Mouse (Mus musculus) hindbrain, postnatal 0 days (tissue): ENCODE measurements at regions not wholly inside any gene's neighbourhood (a gene's known extent, or its start where the extent isn't known, plus 50 kb on each side); places are given as distances from the start of the nearest gene placed in this dataset.

Experiments
- ATAC-seq: fragments of 200-750 bp; cut with Nextera tagmentation; 2 replicates; pipeline ENCODE4 v1.8.0; 2017; ENCODE audit warnings: mild to moderate bottlenecking, moderate TSS enrichment, moderate library complexity
- DNase-seq: peaks from one replicate; pipeline ENCODE4 v3.0.0-alpha.2; 2015; ENCODE audit warnings: low spot score
- H3K27ac ChIP-seq: fragments of 300-500 bp; sonication (generic); 2 replicates; pipeline ENCODE4 v1.5.1; 2014; ENCODE audit warnings: mild to moderate bottlenecking
- H3K27me3 ChIP-seq: fragments of 300-500 bp; sonication (generic); 2 replicates; pipeline ENCODE4 v1.6.1; 2014; ENCODE audit warnings: low read length, mixed read lengths; ENCODE audit not compliant: insufficient read depth
- H3K36me3 ChIP-seq: fragments of 300-500 bp; sonication (generic); 2 replicates; pipeline ENCODE4 v1.6.1; 2014; ENCODE audit warnings: low read length, mixed read lengths; ENCODE audit not compliant: insufficient read depth
- H3K4me1 ChIP-seq: fragments of 300-500 bp; sonication (generic); 2 replicates; pipeline ENCODE4 v1.6.1; 2014; ENCODE audit warnings: antibody characterized with exemption, low read length, mixed read lengths; ENCODE audit not compliant: insufficient read depth
- H3K4me2 ChIP-seq: fragments of 300-500 bp; sonication (generic); 2 replicates; pipeline ENCODE4 v1.6.1; 2014; ENCODE audit warnings: low read depth, mild to moderate bottlenecking, low read length, moderate library complexity, mixed read lengths
- H3K4me3 ChIP-seq: fragments of 300-500 bp; sonication (generic); 2 replicates; pipeline ENCODE4 v1.5.1; 2014; ENCODE audit warnings: low read length
- H3K9ac ChIP-seq: fragments of 300-500 bp; sonication (generic); replicated peaks from 2 replicates; pipeline ENCODE4 v1.6.1; 2014; ENCODE audit warnings: mild to moderate bottlenecking, low read length, moderate library complexity, mixed read lengths
- H3K9me3 ChIP-seq: fragments of 300-500 bp; sonication (generic); 2 replicates; pipeline ENCODE4 v1.6.1; 2016; ENCODE audit warnings: low read length, mixed read lengths
- CTCF ChIP-seq: IDR thresholded peaks from 2 replicates; pipeline ENCODE4 v1.5.1; 2016; ENCODE audit warnings: antibody characterized with exemption, control low read depth, low read depth
- WGBS: fragments of 180-500 bp; shearing (Covaris S2); extraction: QIAGEN DNeasy Blood & Tissue Kit; methylation state at CpG from one replicate; pipeline ENCODE4 v1.1.7; 2014; 5-methylcytosine and 5-hydroxymethylcytosine counted together

DNA sequence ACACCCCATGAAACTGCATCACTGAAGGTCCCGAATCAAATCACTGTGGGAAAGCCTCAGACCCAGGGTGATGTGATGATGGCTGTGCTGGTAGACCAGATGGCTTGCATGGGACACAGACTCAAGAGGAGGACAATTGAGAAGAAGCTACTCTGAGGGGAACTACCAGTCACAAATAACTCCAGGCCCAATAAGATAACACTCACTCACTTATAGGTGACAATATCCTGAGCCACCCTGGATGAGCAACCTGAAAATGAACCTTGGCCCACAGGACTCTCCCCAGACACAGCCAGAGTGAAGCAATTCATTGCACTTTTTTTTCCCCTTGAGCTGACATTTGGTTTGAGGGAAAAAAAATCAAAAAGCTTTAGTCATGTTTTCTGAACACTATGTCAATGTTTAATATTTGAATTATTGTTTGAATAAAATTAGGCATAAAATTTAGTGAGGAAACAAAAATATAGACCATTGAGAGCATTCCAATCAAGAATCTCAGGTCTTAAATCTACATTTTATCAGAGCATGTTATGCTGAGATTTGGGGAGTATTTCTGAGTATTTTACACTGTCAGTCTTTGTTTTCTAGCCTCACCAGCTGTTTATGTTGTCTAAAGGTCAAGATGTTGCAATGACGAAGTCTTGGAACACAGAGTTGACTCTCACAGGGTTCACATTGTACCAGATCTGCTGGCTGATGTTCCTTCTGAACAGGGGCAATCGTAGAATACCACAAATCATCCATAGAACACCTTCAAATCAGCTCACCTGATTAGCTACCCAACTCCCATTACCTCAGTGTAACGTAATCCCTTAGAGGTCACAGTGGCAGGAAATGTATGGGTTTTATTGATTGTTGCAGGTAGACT is 67.9 kb upstream of the Gm6993 start:
- H3K27me3 ChIP-seq = no peaks in the 10 kb centered on the region
- H3K4me3 ChIP-seq = no peak overlapping the region
- no peaks in the 10 kb centered on the region for H3K9me3 ChIP-seq
- TF ChIP-seq CTCF = no peak
- H3K9ac ChIP-seq = no peak overlapping the region
- ATAC-seq (no peak), DNase-seq (no peak)
- H3K36me3 ChIP-seq = no peaks in the 10 kb centered on the region
- H3K4me1 ChIP-seq = no peaks in the 10 kb centered on the region
- H3K4me2 ChIP-seq = no peak overlapping the region
- WGBS = 82% methylated on average over 4 of the region's 4 CpGs
- H3K27ac ChIP-seq = no peak overlapping the region

DNA sequence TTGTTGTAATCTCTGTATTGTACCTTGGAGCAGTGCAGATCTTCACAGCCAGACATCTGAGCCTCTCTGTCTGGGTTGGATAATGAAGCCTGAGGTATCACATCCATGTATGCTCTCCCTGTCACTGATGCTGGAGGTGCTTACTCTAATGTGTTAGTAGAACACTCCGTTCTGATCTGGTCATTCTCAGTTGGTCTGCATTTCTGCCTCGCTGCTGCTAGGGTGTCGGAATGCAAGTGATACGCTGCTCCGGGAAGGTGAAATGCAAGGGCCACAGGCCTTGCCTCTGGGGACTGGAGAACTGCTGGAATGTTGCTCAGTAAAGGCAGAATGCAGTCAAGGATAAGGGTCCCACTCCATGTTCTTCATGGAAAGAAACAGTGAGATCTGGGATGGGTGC is 67.1 kb upstream of the Gm6993 start:
- no peak overlapping the region for H3K4me3 ChIP-seq

DNA sequence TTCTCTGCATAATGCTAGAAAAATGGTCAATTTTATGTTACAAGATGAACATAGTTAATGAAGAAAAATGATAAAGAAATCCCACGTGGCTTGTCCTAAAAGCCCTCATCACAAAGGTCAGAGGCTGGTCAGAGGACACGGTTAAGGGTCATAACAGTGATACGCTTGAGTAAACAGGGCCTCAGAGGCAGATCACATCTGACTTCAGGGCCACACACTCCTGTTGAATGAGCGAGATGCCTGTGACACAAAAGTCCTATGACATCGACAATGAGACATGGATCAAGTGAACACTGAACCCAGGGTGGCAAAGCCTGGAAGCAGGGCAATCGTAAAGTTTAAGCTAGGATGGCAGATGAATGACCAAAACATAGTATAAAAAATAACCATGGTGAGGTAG is 61.0 kb upstream of the Gm6993 start:
- no peak for TF ChIP-seq CTCF
- no peak overlapping the region for H3K9ac ChIP-seq
- WGBS = 34% methylated on average over 6 of the region's 6 CpGs
- H3K4me2 ChIP-seq = no peak overlapping the region
- ATAC-seq = no peak
- no peaks in the 10 kb centered on the region for H3K27me3 ChIP-seq
- no peak overlapping the region for H3K27ac ChIP-seq
- H3K36me3 ChIP-seq = no peaks in the 10 kb centered on the region
- no peak overlapping the region for H3K4me3 ChIP-seq
- H3K9me3 ChIP-seq = no peaks in the 10 kb centered on the region
- DNase-seq = no peak
- H3K4me1 ChIP-seq = no peaks in the 10 kb centered on the region

More for the DNA sequence above, 67.1 kb upstream of the Gm6993 start:
- Histone ChIP-seq H3K27ac (no peak overlapping the region), H3K4me1 (no peaks in the 10 kb centered on the region), H3K4me2 (no peak overlapping the region), H3K36me3 (no peaks in the 10 kb centered on the region), H3K9ac (no peak overlapping the region), H3K27me3 (no peaks in the 10 kb centered on the region), H3K9me3 (no peaks in the 10 kb centered on the region)
- DNase-seq (no peak), ATAC-seq (no peak)
- TF ChIP-seq CTCF = no peak
- WGBS = 92% methylated on average over 5 of the region's 5 CpGs

DNA sequence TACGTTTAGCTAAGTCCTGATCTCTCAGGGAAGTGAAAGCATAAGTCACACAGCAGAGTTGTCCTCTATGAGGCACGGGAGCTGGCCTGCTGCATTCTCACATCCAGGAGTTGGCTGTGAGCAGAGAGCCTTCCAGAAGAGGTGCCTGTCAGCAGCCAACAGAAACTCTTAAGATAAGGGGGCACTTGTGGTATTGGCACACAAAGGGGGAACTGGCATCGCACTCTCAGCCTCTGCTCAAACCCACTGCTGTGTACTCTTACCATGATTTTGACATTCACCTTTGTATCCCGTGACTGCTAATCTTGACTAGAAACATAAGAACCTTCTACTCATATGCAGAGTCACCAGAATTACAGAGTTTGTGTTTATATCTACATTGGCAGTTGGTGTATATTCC is 56.9 kb upstream of the Gm6993 start:
- Histone ChIP-seq H3K9me3 (no peaks in the 10 kb centered on the region), H3K9ac (no peak overlapping the region), H3K27ac (no peak overlapping the region), H3K4me2 (no peak overlapping the region), H3K4me1 (no peaks in the 10 kb centered on the region), H3K27me3 (no peaks in the 10 kb centered on the region), H3K4me3 (no peak overlapping the region), H3K36me3 (no peaks in the 10 kb centered on the region)
- DNase-seq = no peak
- WGBS = 80% methylated on average over 4 of the region's 4 CpGs
- TF ChIP-seq CTCF = no peak
- no peak for ATAC-seq

DNA sequence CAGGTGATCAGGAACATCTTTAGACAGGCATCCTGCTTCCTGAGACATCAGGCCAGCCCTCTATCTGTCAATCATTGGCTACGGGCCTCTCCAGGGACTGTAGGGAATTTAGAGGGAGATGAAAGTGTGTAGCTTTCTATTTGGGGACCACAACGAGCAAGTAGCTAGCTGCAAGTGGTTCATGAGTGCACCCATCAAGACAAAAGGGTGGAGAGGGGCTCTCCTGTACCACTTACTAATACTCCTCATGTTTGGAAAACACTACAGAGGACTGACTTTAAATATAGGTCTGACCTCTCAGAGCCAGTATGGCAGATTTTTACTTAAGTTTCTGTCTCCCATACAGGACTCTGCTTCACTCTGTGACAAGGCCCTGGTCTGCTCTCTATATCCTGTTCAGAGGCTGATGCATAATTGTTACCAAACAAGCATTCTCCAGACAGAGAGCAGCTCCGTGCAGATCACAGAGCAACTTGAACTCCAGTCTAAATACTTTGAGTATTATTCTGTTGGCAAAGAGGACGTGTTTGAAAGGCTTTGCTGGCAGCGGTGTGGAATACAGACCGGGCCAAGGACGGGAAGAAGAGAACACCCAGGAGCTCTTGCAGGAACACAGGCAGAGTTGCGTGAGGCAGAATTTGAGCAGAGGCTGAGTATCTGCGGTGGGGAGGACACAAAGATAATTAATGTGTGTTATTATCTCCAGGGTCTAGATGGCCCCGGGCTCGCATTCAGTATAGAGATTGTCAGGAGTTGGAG is 56.2 kb upstream of the Gm6993 start:
- 48% methylated on average over 11 of the region's 11 CpGs for WGBS
- no peak for TF ChIP-seq CTCF
- Histone ChIP-seq H3K4me3 (no peak overlapping the region), H3K9me3 (no peaks in the 10 kb centered on the region), H3K27ac (no peak overlapping the region), H3K27me3 (no peaks in the 10 kb centered on the region), H3K4me1 (no peaks in the 10 kb centered on the region), H3K36me3 (no peaks in the 10 kb centered on the region), H3K4me2 (no peak overlapping the region), H3K9ac (no peak overlapping the region)
- ATAC-seq (no peak), DNase-seq (peak; percentile 24)

DNA sequence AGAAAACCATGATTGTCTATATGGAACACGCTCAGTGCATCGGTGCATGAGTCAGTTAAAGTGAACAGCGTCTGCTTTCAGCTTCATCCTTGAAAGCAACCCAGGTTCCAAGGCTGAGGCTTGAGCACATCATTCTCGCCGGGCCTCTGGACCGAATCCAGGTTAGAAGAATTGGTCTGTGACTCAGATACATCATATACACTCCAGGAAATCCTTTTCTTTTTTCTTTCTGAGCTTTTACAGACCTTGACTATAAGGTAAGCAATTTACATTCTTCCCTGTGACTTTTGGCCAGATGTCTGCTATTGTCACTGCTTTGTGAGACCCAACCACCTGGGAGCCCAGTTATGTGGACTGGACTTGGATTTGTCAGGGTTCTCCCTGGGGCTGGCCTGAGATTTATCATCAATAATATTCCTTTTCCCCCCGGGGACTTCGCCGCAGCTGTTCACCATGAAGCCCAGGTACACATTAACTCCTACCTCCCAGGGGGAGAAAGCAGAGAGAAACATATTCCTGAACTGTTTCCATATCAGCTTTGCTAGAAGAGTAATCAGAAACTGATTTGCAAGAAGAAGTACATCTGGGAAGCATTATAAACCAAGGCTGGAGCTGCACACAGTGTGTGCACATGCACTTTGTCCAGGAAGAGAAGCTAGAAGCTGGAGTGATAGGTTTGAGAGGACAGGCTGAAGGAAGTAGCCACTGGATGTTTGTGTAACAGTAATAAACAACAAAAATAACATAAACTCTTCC is 55.2 kb upstream of the Gm6993 start:
- 70% methylated on average over 9 of the region's 9 CpGs for WGBS
- Histone ChIP-seq H3K36me3 (no peaks in the 10 kb centered on the region), H3K27me3 (no peaks in the 10 kb centered on the region), H3K4me2 (no peak overlapping the region), H3K9ac (no peak overlapping the region), H3K4me1 (no peaks in the 10 kb centered on the region), H3K27ac (no peak overlapping the region), H3K9me3 (no peaks in the 10 kb centered on the region), H3K4me3 (no peak overlapping the region)
- ATAC-seq = no peak
- DNase-seq = no peak
- TF ChIP-seq CTCF = no peak
